Mouse (Mus musculus): ENCODE measurements around the gene Col25a1. TPM values are rescaled to one million over a fixed set of nuclear protein-coding genes. Genes with fewer than 3 reads are reported as not detected.

The Col25a1 gene
- polyA plus RNA-seq, 1 experiment from 2014 or later: 14.3 TPM

GRCm38 (mm10) chr3:130518457-130518879 lies 387.2 kb downstream of the Col25a1 start:
- Histone ChIP-seq H3K36me3 (ENCODE audit: control insufficient read depth, insufficient read depth, low read length) (no peaks in the 10 kb centered on the region), H3K27ac (replicated peaks; ENCODE audit: low read depth, low read length) (no peak overlapping the region), H3K4me3 (ENCODE audit: low read depth, low read length) (no peak overlapping the region), H3K27me3 (replicated peaks; ENCODE audit: control insufficient read depth, insufficient read depth, low read length) (no peaks in the 10 kb centered on the region; the same call in 1 of the 2 replicates), H3K9ac (ENCODE audit: low read depth, low read length) (no peak overlapping the region), H3K9me3 (ENCODE audit: control insufficient read depth, low read length) (no peaks in the 10 kb centered on the region), H3K4me2 (ENCODE audit: low read depth, low read length) (no peak overlapping the region), H3K4me1 (ENCODE audit: control insufficient read depth, insufficient read depth, low read length) (no peaks in the 10 kb centered on the region)
- DNase-seq (ENCODE audit: low spot score): peak; percentile 49
- no peak for ATAC-seq (ENCODE audit: low read depth)
- WGBS: 48% methylated on average over 9 of the region's 9 CpGs

- Histone ChIP-seq H3K9me3 (ENCODE audit: control insufficient read depth, low read length) (no peaks in the 10 kb centered on the region), H3K4me2 (ENCODE audit: low read depth, low read length) (no peak overlapping the region), H3K36me3 (ENCODE audit: control insufficient read depth, insufficient read depth, low read length) (no peaks in the 10 kb centered on the region), H3K27ac (replicated peaks; ENCODE audit: low read depth, low read length) (no peak overlapping the region), H3K4me3 (ENCODE audit: low read depth, low read length) (no peak overlapping the region), H3K27me3 (replicated peaks; ENCODE audit: control insufficient read depth, insufficient read depth, low read length) (no peaks in the 10 kb centered on the region; the same call in 1 of the 2 replicates), H3K4me1 (ENCODE audit: control insufficient read depth, insufficient read depth, low read length) (no peaks in the 10 kb centered on the region), H3K9ac (ENCODE audit: low read depth, low read length) (no peak overlapping the region)
- ATAC-seq (ENCODE audit: low read depth) (no peak), DNase-seq (ENCODE audit: low spot score) (no peak)
- WGBS: 84% methylated on average over 9 of the region's 9 CpGs
These were observed 390.7 kb downstream of the Col25a1 start for GRCm38 (mm10) chr3:130521834-130522476.

GRCm38 (mm10) chr3:130523019-130523418 lies 391.7 kb downstream of the Col25a1 start:
- Histone ChIP-seq H3K4me1 (ENCODE audit: control insufficient read depth, insufficient read depth, low read length) (no peaks in the 10 kb centered on the region), H3K4me2 (ENCODE audit: low read depth, low read length) (no peak overlapping the region), H3K4me3 (ENCODE audit: low read depth, low read length) (no peak overlapping the region), H3K9ac (ENCODE audit: low read depth, low read length) (no peak overlapping the region), H3K36me3 (ENCODE audit: control insufficient read depth, insufficient read depth, low read length) (no peaks in the 10 kb centered on the region), H3K27me3 (replicated peaks; ENCODE audit: control insufficient read depth, insufficient read depth, low read length) (no peaks in the 10 kb centered on the region; the same call in 1 of the 2 replicates), H3K27ac (replicated peaks; ENCODE audit: low read depth, low read length) (no peak overlapping the region), H3K9me3 (ENCODE audit: control insufficient read depth, low read length) (no peaks in the 10 kb centered on the region)
- 74% methylated on average over 7 of the region's 7 CpGs for WGBS
- no peak for ATAC-seq (ENCODE audit: low read depth)
- no peak for DNase-seq (ENCODE audit: low spot score)

GRCm38 (mm10) chr3:130524367-130525137 lies 393.3 kb downstream of the Col25a1 start:
- Histone ChIP-seq H3K9ac (ENCODE audit: low read depth, low read length) (no peak overlapping the region), H3K9me3 (ENCODE audit: control insufficient read depth, low read length) (no peaks in the 10 kb centered on the region), H3K27me3 (replicated peaks; ENCODE audit: control insufficient read depth, insufficient read depth, low read length) (no peaks in the 10 kb centered on the region; the same call in 1 of the 2 replicates), H3K36me3 (ENCODE audit: control insufficient read depth, insufficient read depth, low read length) (no peaks in the 10 kb centered on the region), H3K27ac (replicated peaks; ENCODE audit: low read depth, low read length) (no peak overlapping the region), H3K4me1 (ENCODE audit: control insufficient read depth, insufficient read depth, low read length) (no peaks in the 10 kb centered on the region), H3K4me2 (ENCODE audit: low read depth, low read length) (no peak overlapping the region), H3K4me3 (ENCODE audit: low read depth, low read length) (no peak overlapping the region)
- DNase-seq (ENCODE audit: low spot score) (no peak), ATAC-seq (ENCODE audit: low read depth) (no peak)
- WGBS: 58% methylated on average over 16 of the region's 16 CpGs

GRCm38 (mm10) chr3:130535021-130535420 lies 403.7 kb downstream of the Col25a1 start:
- Histone ChIP-seq H3K9me3 (ENCODE audit: control insufficient read depth, low read length) (no peaks in the 10 kb centered on the region), H3K27me3 (replicated peaks; ENCODE audit: control insufficient read depth, insufficient read depth, low read length) (no peaks in the 10 kb centered on the region), H3K4me2 (ENCODE audit: low read depth, low read length) (no peak overlapping the region), H3K9ac (ENCODE audit: low read depth, low read length) (no peak overlapping the region), H3K4me3 (ENCODE audit: low read depth, low read length) (no peak overlapping the region), H3K27ac (replicated peaks; ENCODE audit: low read depth, low read length) (no peak overlapping the region), H3K36me3 (ENCODE audit: control insufficient read depth, insufficient read depth, low read length) (no peaks in the 10 kb centered on the region), H3K4me1 (ENCODE audit: control insufficient read depth, insufficient read depth, low read length) (no peaks in the 10 kb centered on the region)
- 90% methylated on average over 9 of the region's 9 CpGs for WGBS
- no peak for ATAC-seq (ENCODE audit: low read depth)
- DNase-seq (ENCODE audit: low spot score): no peak

GRCm38 (mm10) chr3:130541541-130541940 lies 410.2 kb downstream of the Col25a1 start:
- Histone ChIP-seq H3K9me3 (ENCODE audit: control insufficient read depth, low read length) (no peaks in the 10 kb centered on the region), H3K36me3 (ENCODE audit: control insufficient read depth, insufficient read depth, low read length) (no peaks in the 10 kb centered on the region), H3K4me3 (ENCODE audit: low read depth, low read length) (no peak overlapping the region), H3K27me3 (replicated peaks; ENCODE audit: control insufficient read depth, insufficient read depth, low read length) (no peaks in the 10 kb centered on the region), H3K27ac (replicated peaks; ENCODE audit: low read depth, low read length) (no peak overlapping the region), H3K9ac (ENCODE audit: low read depth, low read length) (no peak overlapping the region), H3K4me1 (ENCODE audit: control insufficient read depth, insufficient read depth, low read length) (no peaks in the 10 kb centered on the region), H3K4me2 (ENCODE audit: low read depth, low read length) (no peak overlapping the region)
- DNase-seq (ENCODE audit: low spot score) (no peak), ATAC-seq (ENCODE audit: low read depth) (no peak)
- 69% methylated on average over 1 of the region's 1 CpGs for WGBS

GRCm38 (mm10) chr3:130545995-130546394 lies 414.7 kb downstream of the Col25a1 start:
- ATAC-seq (ENCODE audit: low read depth): no peak
- Histone ChIP-seq H3K4me2 (ENCODE audit: low read depth, low read length) (no peak overlapping the region), H3K4me3 (ENCODE audit: low read depth, low read length) (no peak overlapping the region), H3K4me1 (ENCODE audit: control insufficient read depth, insufficient read depth, low read length) (no peaks in the 10 kb centered on the region), H3K27me3 (replicated peaks; ENCODE audit: control insufficient read depth, insufficient read depth, low read length) (no peaks in the 10 kb centered on the region), H3K9me3 (ENCODE audit: control insufficient read depth, low read length) (no peaks in the 10 kb centered on the region), H3K9ac (ENCODE audit: low read depth, low read length) (no peak overlapping the region), H3K36me3 (ENCODE audit: control insufficient read depth, insufficient read depth, low read length) (no peaks in the 10 kb centered on the region), H3K27ac (replicated peaks; ENCODE audit: low read depth, low read length) (no peak overlapping the region)
- 88% methylated on average over 3 of the region's 3 CpGs for WGBS
- no peak for DNase-seq (ENCODE audit: low spot score)

- Histone ChIP-seq H3K36me3 (ENCODE audit: control insufficient read depth, insufficient read depth, low read length) (no peaks in the 10 kb centered on the region), H3K27me3 (replicated peaks; ENCODE audit: control insufficient read depth, insufficient read depth, low read length) (no peaks in the 10 kb centered on the region), H3K27ac (replicated peaks; ENCODE audit: low read depth, low read length) (no peak overlapping the region), H3K4me1 (ENCODE audit: control insufficient read depth, insufficient read depth, low read length) (no peaks in the 10 kb centered on the region), H3K9ac (ENCODE audit: low read depth, low read length) (no peak overlapping the region), H3K4me2 (ENCODE audit: low read depth, low read length) (no peak overlapping the region), H3K9me3 (ENCODE audit: control insufficient read depth, low read length) (no peaks in the 10 kb centered on the region), H3K4me3 (ENCODE audit: low read depth, low read length) (no peak overlapping the region)
- DNase-seq (ENCODE audit: low spot score) (no peak), ATAC-seq (ENCODE audit: low read depth) (no peak)
- 83% methylated on average over 7 of the region's 7 CpGs for WGBS
These were observed 417.8 kb downstream of the Col25a1 start for GRCm38 (mm10) chr3:130549066-130549465.

Data from embryonic facial prominence, embryonic 14.5 days (tissue).